Mouse (Mus musculus) embryonic facial prominence, embryonic 15.5 days (tissue): ENCODE measurements at regions not wholly inside any gene's neighbourhood (a gene's known extent, or its start where the extent isn't known, plus 50 kb on each side); places are given as distances from the start of the nearest gene placed in this dataset.

Source experiments
- ATAC-seq: fragments of 200-750 bp; cut with Nextera tagmentation; 2 replicates; pipeline ENCODE4 v1.8.0; 2017; ENCODE audit warnings: low read depth, moderate TSS enrichment; ENCODE audit not compliant: insufficient number of reproducible peaks, low FRiP score, low TSS enrichment
- H3K27ac ChIP-seq: fragments of 300-500 bp; sonication (generic); replicated peaks from 2 replicates; pipeline ENCODE4 v1.5.1; 2015; ENCODE audit warnings: mild to moderate bottlenecking, inconsistent platforms
- H3K27me3 ChIP-seq: fragments of 300-500 bp; sonication (generic); 2 replicates; pipeline ENCODE4 v1.6.1; 2015; ENCODE audit warnings: inconsistent platforms
- H3K36me3 ChIP-seq: fragments of 300-500 bp; sonication (generic); 2 replicates; pipeline ENCODE4 v1.6.1; 2015; ENCODE audit warnings: mild to moderate bottlenecking, inconsistent platforms
- H3K4me1 ChIP-seq: fragments of 300-500 bp; sonication (generic); 2 replicates; pipeline ENCODE4 v1.6.1; 2015; ENCODE audit warnings: inconsistent platforms
- H3K4me2 ChIP-seq: fragments of 300-500 bp; sonication (generic); replicated peaks from 2 replicates; pipeline ENCODE4 v1.6.1; 2015; ENCODE audit warnings: mild to moderate bottlenecking, inconsistent platforms
- H3K4me3 ChIP-seq: fragments of 300-500 bp; sonication (generic); replicated peaks from 2 replicates; pipeline ENCODE4 v1.5.1; 2015; ENCODE audit warnings: mild to moderate bottlenecking, inconsistent platforms
- H3K9ac ChIP-seq: fragments of 300-500 bp; sonication (generic); 2 replicates; pipeline ENCODE4 v1.6.1; 2015; ENCODE audit warnings: inconsistent platforms
- H3K9me3 ChIP-seq: fragments of 300-500 bp; sonication (generic); replicated peaks from 2 replicates; pipeline ENCODE4 v1.6.1; 2016; ENCODE audit warnings: inconsistent platforms
- WGBS: fragments of 180-500 bp; shearing (Covaris S2); methylation state at CpG from one replicate; pipeline ENCODE4 v1.1.7; 2015; 5-methylcytosine and 5-hydroxymethylcytosine counted together

GRCm38 (mm10) chr1:23207024-23207423 is 105.0 kb upstream of the 4933415F23Rik start:
- Histone ChIP-seq H3K27me3 (no peaks in the 10 kb centered on the region), H3K9me3 (no peaks in the 10 kb centered on the region), H3K4me3 (no peak overlapping the region), H3K4me1 (no peaks in the 10 kb centered on the region), H3K4me2 (no peak overlapping the region), H3K36me3 (no peaks in the 10 kb centered on the region), H3K9ac (no peak overlapping the region), H3K27ac (no peak overlapping the region)
- WGBS: 59% methylated on average over 4 of the region's 4 CpGs
- no peak for ATAC-seq

DNA sequence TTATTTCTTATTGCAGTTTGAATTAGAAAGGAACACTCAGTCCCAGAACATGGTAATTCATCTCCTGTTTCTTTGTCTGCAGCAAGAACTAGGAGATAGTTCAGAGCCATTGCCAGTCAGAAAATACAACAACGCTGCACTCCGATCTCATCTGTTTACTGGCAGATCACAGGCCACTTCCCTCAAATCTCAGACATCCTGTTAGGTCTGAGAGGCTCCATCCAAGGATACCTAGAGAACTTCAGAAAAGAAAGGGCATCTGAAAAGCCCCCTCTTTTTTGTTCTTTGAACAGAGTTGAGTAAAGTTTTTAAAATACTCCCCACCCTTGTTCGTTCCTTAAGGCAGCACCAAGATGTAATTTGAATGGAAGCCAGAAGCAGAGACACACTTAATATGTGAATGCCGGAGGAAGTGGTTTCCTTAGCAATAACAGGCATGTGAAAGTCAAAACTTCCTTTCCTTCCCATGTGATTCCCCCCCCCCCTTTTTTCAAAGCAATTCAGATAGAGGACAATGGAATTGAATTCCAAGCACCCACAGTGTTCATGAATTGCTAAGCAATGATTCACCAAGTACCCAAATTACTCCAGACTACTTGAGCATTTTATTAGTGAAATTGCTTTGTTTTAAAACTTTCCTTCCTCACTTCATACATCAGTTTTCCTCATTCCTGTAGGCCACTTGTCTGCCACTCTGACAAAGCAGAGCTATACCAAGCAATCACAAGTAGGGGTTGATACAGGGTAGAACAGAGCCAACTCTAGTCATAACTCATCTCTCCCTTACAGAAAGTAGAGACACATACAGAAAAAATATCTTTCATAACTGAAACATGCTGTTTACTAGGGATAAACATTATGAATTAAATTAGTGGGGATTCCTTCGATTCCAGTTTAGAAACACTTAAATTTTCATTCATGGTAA is 100.7 kb upstream of the 4933415F23Rik start:
- no peaks in the 10 kb centered on the region for H3K36me3 ChIP-seq
- no peak overlapping the region for H3K27ac ChIP-seq
- no peaks in the 10 kb centered on the region for H3K27me3 ChIP-seq
- no peak overlapping the region for H3K4me2 ChIP-seq
- WGBS: 46% methylated on average over 5 of the region's 5 CpGs
- no peak overlapping the region for H3K9ac ChIP-seq
- H3K4me1 ChIP-seq: no peaks in the 10 kb centered on the region
- H3K4me3 ChIP-seq: no peak overlapping the region
- H3K9me3 ChIP-seq: no peaks in the 10 kb centered on the region
- no peak for ATAC-seq

- H3K9ac ChIP-seq: no peak overlapping the region
- no peak overlapping the region for H3K4me2 ChIP-seq
- H3K4me1 ChIP-seq: no peaks in the 10 kb centered on the region
- no peaks in the 10 kb centered on the region for H3K36me3 ChIP-seq
- H3K27ac ChIP-seq: no peak overlapping the region
- H3K4me3 ChIP-seq: no peak overlapping the region
- 53% methylated on average over 4 of the region's 4 CpGs for WGBS
- H3K27me3 ChIP-seq: no peaks in the 10 kb centered on the region
- H3K9me3 ChIP-seq: no peaks in the 10 kb centered on the region
- no peak for ATAC-seq
These were observed 98.4 kb upstream of the 4933415F23Rik start for GRCm38 (mm10) chr1:23200460-23200859.

GRCm38 (mm10) chr1:23190316-23191005 is 88.4 kb upstream of the 4933415F23Rik start:
- no peak overlapping the region for H3K4me3 ChIP-seq
- no peak for ATAC-seq
- H3K4me1 ChIP-seq: no peaks in the 10 kb centered on the region
- no peak overlapping the region for H3K4me2 ChIP-seq
- no peaks in the 10 kb centered on the region for H3K27me3 ChIP-seq
- no peaks in the 10 kb centered on the region for H3K9me3 ChIP-seq
- no peak overlapping the region for H3K9ac ChIP-seq
- no peaks in the 10 kb centered on the region for H3K36me3 ChIP-seq
- WGBS: 61% methylated on average over 3 of the region's 3 CpGs
- H3K27ac ChIP-seq: no peak overlapping the region

GRCm38 (mm10) chr1:23189790-23190189 is 87.7 kb upstream of the 4933415F23Rik start:
- no peak overlapping the region for H3K4me3 ChIP-seq
- H3K27me3 ChIP-seq: no peaks in the 10 kb centered on the region
- no peak for ATAC-seq
- H3K9ac ChIP-seq: no peak overlapping the region
- no peaks in the 10 kb centered on the region for H3K9me3 ChIP-seq
- no peaks in the 10 kb centered on the region for H3K36me3 ChIP-seq
- H3K27ac ChIP-seq: no peak overlapping the region
- no peak overlapping the region for H3K4me2 ChIP-seq
- 82% methylated on average over 4 of the region's 4 CpGs for WGBS
- no peaks in the 10 kb centered on the region for H3K4me1 ChIP-seq

- Histone ChIP-seq H3K4me3 (no peak overlapping the region), H3K27ac (no peak overlapping the region), H3K9ac (no peak overlapping the region), H3K36me3 (no peaks in the 10 kb centered on the region), H3K27me3 (no peaks in the 10 kb centered on the region), H3K4me2 (no peak overlapping the region), H3K9me3 (no peaks in the 10 kb centered on the region), H3K4me1 (no peaks in the 10 kb centered on the region)
- no peak for ATAC-seq
- WGBS: 51% methylated on average over 5 of the region's 5 CpGs
These were observed 86.2 kb upstream of the 4933415F23Rik start for GRCm38 (mm10) chr1:23188216-23188615.

- no peak overlapping the region for H3K9ac ChIP-seq
- H3K9me3 ChIP-seq: no peaks in the 10 kb centered on the region
- no peak overlapping the region; the same call in 1 of the 2 replicates for H3K27ac ChIP-seq
- no peaks in the 10 kb centered on the region for H3K27me3 ChIP-seq
- H3K4me3 ChIP-seq: no peak overlapping the region
- no peak overlapping the region for H3K4me2 ChIP-seq
- H3K4me1 ChIP-seq: no peaks in the 10 kb centered on the region
- no peak for ATAC-seq
- no peaks in the 10 kb centered on the region for H3K36me3 ChIP-seq
- 55% methylated on average over 6 of the region's 6 CpGs for WGBS
These were observed 85.6 kb upstream of the 4933415F23Rik start for GRCm38 (mm10) chr1:23187446-23188206.

- Histone ChIP-seq H3K4me2 (no peak overlapping the region), H3K9ac (no peak overlapping the region), H3K27me3 (no peaks in the 10 kb centered on the region), H3K27ac (no peak overlapping the region), H3K36me3 (no peaks in the 10 kb centered on the region), H3K9me3 (no peaks in the 10 kb centered on the region), H3K4me1 (no peaks in the 10 kb centered on the region), H3K4me3 (no peak overlapping the region)
- no peak for ATAC-seq
- 68% methylated on average over 9 of the region's 9 CpGs for WGBS
These were observed 82.7 kb upstream of the 4933415F23Rik start for GRCm38 (mm10) chr1:23184728-23185127.

GRCm38 (mm10) chr1:23182541-23182940 is 80.5 kb upstream of the 4933415F23Rik start:
- Histone ChIP-seq H3K9ac (no peak overlapping the region), H3K4me1 (no peaks in the 10 kb centered on the region), H3K4me3 (no peak overlapping the region), H3K36me3 (no peaks in the 10 kb centered on the region), H3K9me3 (no peaks in the 10 kb centered on the region), H3K4me2 (no peak overlapping the region), H3K27me3 (no peaks in the 10 kb centered on the region), H3K27ac (no peak overlapping the region)
- ATAC-seq: no peak

DNA sequence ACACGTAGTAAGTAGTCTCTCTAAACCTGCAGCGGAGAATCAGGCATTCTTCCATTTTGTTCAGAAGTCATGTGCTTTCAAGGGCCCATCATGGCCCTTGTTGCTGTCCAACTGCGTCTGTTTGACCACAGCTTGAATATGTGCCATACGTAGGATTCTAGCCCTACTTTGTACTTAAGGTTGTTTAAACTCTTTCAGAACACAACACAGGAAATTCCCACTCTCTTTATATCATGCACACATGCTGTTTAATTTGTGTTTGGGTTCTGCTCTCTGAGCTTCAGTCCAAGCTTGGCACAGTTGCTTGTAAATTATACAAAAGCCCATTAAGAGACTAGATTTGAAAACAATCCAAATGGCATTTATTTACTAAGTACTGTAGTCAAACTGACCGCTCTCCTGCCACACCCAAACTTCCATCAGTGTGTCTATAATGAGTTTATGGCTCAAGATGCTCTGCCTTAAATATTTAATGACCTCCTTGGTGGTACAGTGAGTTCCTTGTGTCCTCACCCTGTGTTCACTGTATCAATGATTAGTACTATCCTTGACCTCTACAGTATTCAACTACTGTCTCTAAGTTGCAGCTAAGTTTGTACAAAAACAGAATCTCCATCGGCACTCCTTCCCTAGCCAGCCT is 76.4 kb upstream of the 4933415F23Rik start:
- WGBS: 69% methylated on average over 6 of the region's 6 CpGs
- no peaks in the 10 kb centered on the region for H3K27me3 ChIP-seq
- 0 out of 2 replicates have a peak, but pooled peaks cover 3% of the 10 kb centered on the region for H3K4me1 ChIP-seq
- H3K4me3 ChIP-seq: no peak overlapping the region
- no peak overlapping the region for H3K4me2 ChIP-seq
- ATAC-seq: no peak
- no peaks in the 10 kb centered on the region for H3K9me3 ChIP-seq
- no peak overlapping the region for H3K27ac ChIP-seq
- no peaks in the 10 kb centered on the region for H3K36me3 ChIP-seq
- no peak overlapping the region for H3K9ac ChIP-seq

DNA sequence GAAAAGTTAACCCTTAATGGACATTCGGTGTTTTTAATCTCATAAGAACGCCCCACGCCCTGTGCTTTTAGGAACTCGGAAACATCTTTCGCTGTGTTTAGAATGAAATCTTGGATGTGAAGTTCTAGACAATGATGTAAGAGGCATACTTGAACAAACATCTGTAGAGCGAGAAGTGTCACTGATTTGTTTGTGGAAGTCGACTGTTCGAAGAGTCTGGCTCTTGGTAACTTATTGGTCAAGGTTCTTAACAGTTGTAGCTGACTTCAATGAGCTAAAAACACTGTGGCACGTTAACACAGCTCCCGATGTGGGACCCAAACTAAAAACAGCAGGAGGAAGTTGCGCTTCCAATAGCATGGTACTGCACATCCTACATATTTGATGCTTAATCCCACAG is 72.0 kb upstream of the 4933415F23Rik start:
- no peak for ATAC-seq
- Histone ChIP-seq H3K4me2 (no peak overlapping the region), H3K9me3 (no peaks in the 10 kb centered on the region), H3K27ac (no peak overlapping the region), H3K36me3 (no peaks in the 10 kb centered on the region), H3K4me3 (no peak overlapping the region), H3K27me3 (no peaks in the 10 kb centered on the region), H3K4me1 (0 out of 2 replicates have a peak, but pooled peaks cover 4% of the 10 kb centered on the region), H3K9ac (no peak overlapping the region)
- 77% methylated on average over 11 of the region's 11 CpGs for WGBS
